Mouse (Mus musculus) liver, adult 2 months (tissue): ENCODE measurements at regions not wholly inside any gene's neighbourhood (a gene's known extent, or its start where the extent isn't known, plus 50 kb on each side); places are given as distances from the start of the nearest gene placed in this dataset.

Experiments used
- CTCF ChIP-seq: fragments of 200-500 bp; IDR thresholded peaks from 2 replicates; pipeline ENCODE4 v1.5.1; 2011; ENCODE audit warnings: low read depth, low read length, control low read depth
- POLR2A ChIP-seq: fragments of 200-500 bp; IDR thresholded peaks from 2 replicates; pipeline ENCODE4 v1.6.1; 2011; ENCODE audit warnings: low read length, control low read depth; ENCODE audit not compliant: insufficient read depth; ENCODE audit errors: extremely low read depth

DNA sequence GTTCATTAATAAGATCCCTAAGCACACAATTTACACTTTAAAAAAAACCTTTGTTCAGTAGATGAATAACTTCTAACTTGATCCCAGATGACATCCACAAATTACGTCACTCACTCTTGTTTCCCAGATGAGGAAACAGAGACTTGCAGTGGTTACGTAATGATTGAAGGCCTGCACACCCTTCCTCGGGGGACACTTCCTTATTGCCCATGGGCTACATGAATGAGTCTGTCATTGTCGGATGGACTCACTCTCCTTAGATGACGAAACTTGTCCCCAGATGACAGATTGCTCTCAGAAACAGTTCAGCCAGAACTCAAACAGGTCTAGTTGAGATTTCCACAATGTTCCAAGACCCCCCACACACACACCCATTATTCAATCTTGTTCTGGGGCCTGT is 111.4 kb upstream of the Dyrk2 start:
- TF ChIP-seq POLR2A (no peak), CTCF (no peak)
